Mouse (Mus musculus) embryonic facial prominence, embryonic 14.5 days (tissue): ENCODE results near the gene Nrp2. TPM values are rescaled to one million over a fixed set of nuclear protein-coding genes. Genes with fewer than 3 reads are reported as not detected.

Experiments
- ATAC-seq: fragments of 200-750 bp; cut with Nextera tagmentation; 2 replicates; pipeline ENCODE4 v1.8.0; 2017; ENCODE audit warnings: low read depth, moderate number of reproducible peaks, moderate TSS enrichment
- DNase-seq: peaks from one replicate; pipeline ENCODE4 v3.0.0-alpha.2; 2015; ENCODE audit warnings: low spot score
- H3K27ac ChIP-seq: fragments of 300-500 bp; sonication (generic); replicated peaks from 2 replicates; pipeline ENCODE4 v1.5.1; 2014; ENCODE audit warnings: low read depth, mild to moderate bottlenecking, low read length, moderate library complexity
- H3K27me3 ChIP-seq: fragments of 300-500 bp; sonication (generic); replicated peaks from 2 replicates; pipeline ENCODE4 v1.6.1; 2014; ENCODE audit warnings: low read length; ENCODE audit not compliant: control insufficient read depth, insufficient read depth
- H3K36me3 ChIP-seq: fragments of 300-500 bp; sonication (generic); 2 replicates; pipeline ENCODE4 v1.6.1; 2014; ENCODE audit warnings: low read length, mixed read lengths; ENCODE audit not compliant: control insufficient read depth, insufficient read depth
- H3K4me1 ChIP-seq: fragments of 300-500 bp; sonication (generic); 2 replicates; pipeline ENCODE4 v1.6.1; 2014; ENCODE audit warnings: antibody characterized with exemption, low read length; ENCODE audit not compliant: control insufficient read depth, insufficient read depth
- H3K4me2 ChIP-seq: fragments of 300-500 bp; sonication (generic); 2 replicates; pipeline ENCODE4 v1.6.1; 2014; ENCODE audit warnings: low read depth, mild to moderate bottlenecking, low read length, moderate library complexity, mixed read lengths
- H3K4me3 ChIP-seq: fragments of 300-500 bp; sonication (generic); 2 replicates; pipeline ENCODE4 v1.5.1; 2014; ENCODE audit warnings: low read depth, mild to moderate bottlenecking, low read length
- H3K9ac ChIP-seq: fragments of 300-500 bp; sonication (generic); 2 replicates; pipeline ENCODE4 v1.6.1; 2014; ENCODE audit warnings: low read depth, mild to moderate bottlenecking, low read length, moderate library complexity, mixed read lengths
- H3K9me3 ChIP-seq: fragments of 300-500 bp; sonication (generic); 2 replicates; pipeline ENCODE4 v1.6.1; 2016; ENCODE audit warnings: low read length; ENCODE audit not compliant: control insufficient read depth
- WGBS: fragments of 180-500 bp; shearing (Covaris S2); extraction: QIAGEN DNeasy Blood & Tissue Kit; methylation state at CpG from one replicate; pipeline ENCODE4 v1.1.7; 2014; 5-methylcytosine and 5-hydroxymethylcytosine counted together
- polyA plus RNA-seq: library from polyadenylated mRNA; unstranded; fragments of >200 nt; fragmentation: Nextera tagmentation; extraction: Ambion mirVana; gene quantifications from 2 replicates; pipeline ENCODE4 v1.2.1, GENCODE M21; 2014

Gene Nrp2
- polyA plus RNA-seq, 1 experiment from 2014 or later: 41.6 TPM

GRCm38 (mm10) chr1:62860788-62861187, 157.7 kb downstream of the Nrp2 start:
- H3K27ac ChIP-seq: peak overlapping the region; percentile 48
- DNase-seq (peak; percentile 44), ATAC-seq (no peak)
- no peak overlapping the region for H3K4me3 ChIP-seq
- no peak overlapping the region for H3K4me2 ChIP-seq
- 11% methylated on average over 5 of the region's 5 CpGs for WGBS
- H3K36me3 ChIP-seq: no peaks in the 10 kb centered on the region
- H3K9me3 ChIP-seq: peaks cover 3% of the 10 kb centered on the region; the same call in 1 of the 2 replicates
- H3K4me1 ChIP-seq: peaks cover 23% of the 10 kb centered on the region
- H3K27me3 ChIP-seq: no peaks in the 10 kb centered on the region
- H3K9ac ChIP-seq: no peak overlapping the region
